Mouse (Mus musculus): ENCODE data around the gene Olfr599.
"Not testable (repeated sequence)": the region's sequence is repeated elsewhere in the genome, so short reads cannot be mapped to it uniquely, and the experiment has no call there.

The Olfr599 gene

GRCm38 (mm10) chr7:103335617-103336016 lies at the start of gene Olfr599:
Gene Olfr599 (plus strand): TSS chr7:103335917.
- no peak for DNase-seq

GRCm38 (mm10) chr7:103305348-103305747 lies 30.4 kb upstream of the Olfr599 start, which contains the start of gene Olfr596:
Gene Olfr596 (plus strand): TSS chr7:103305648.
- not testable (repeated sequence) for DNase-seq

GRCm38 (mm10) chr7:103316015-103316414 lies 19.7 kb upstream of the Olfr599 start, which contains the start of gene Olfr597:
Gene Olfr597 (plus strand): TSS chr7:103316315.
- not testable (repeated sequence) for DNase-seq

- DNase-seq: no peak
Observed at GRCm38 (mm10) chr7:103323268-103323667, 12.4 kb upstream of the Olfr599 start, which contains the start of gene Olfr598. Gene Olfr598 (plus strand): TSS chr7:103323568.

GRCm38 (mm10) chr7:103349569-103349968 lies 13.9 kb downstream of the Olfr599 start, which contains the start of gene Olfr600:
Gene Olfr600 (minus strand): TSS chr7:103349669.
- no peak for DNase-seq

GRCm38 (mm10) chr7:103362555-103362954 lies 26.8 kb downstream of the Olfr599 start, which contains the start of gene Olfr601:
Gene Olfr601 (minus strand): TSS chr7:103362655.
- no peak for DNase-seq

GRCm38 (mm10) chr7:103386077-103386476 lies 50.4 kb downstream of the Olfr599 start, which contains the start of gene Olfr603:
Gene Olfr603 (minus strand): TSS chr7:103386177.
- no peak for DNase-seq

Data from right cerebral cortex, adult 18-20 months (tissue).